Mouse (Mus musculus): ENCODE measurements around the gene Snca. TPM values are rescaled to one million over a fixed set of nuclear protein-coding genes. Genes with fewer than 3 reads are reported as not detected.

Gene Snca
- polyA plus RNA-seq (2015; fragmentation: Nextera tagmentation; extraction: Ambion mirVana) = 70.1 and 95.6 TPM in 2 replicates

DNA sequence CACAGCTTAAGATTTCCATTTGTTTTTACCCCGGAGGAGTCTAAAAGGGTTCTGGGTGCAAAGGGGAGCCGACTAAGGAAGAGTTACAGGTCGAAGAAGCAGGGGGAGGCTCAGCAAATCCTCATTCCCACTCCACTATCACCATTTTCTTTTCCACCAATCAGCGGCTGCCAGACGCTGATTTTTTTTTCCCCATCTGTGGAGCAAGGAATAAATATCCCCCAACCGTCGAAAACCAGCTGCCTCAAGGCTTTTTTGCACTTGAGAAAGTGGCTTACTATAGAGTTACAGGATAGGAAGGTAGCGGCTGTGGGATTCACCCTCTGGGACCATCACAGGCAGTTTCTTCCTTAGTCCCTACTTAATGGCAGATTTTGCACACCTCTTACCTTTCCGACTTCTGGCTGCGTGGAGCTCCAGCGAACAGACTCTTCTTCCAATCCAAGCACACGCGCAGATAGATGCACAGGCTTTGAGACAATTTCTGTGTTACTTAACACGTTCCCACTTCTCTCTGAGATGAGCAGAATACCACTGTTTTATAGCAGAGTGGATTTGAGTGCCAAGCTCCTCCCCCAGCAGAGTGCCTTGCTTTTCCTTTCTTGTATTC is at the start of gene Snca:
Snca (minus strand) TSS at position 574 of the 610 bp plus-strand sequence.
- WGBS = 3% methylated on average over 14 of the region's 14 CpGs

DNA sequence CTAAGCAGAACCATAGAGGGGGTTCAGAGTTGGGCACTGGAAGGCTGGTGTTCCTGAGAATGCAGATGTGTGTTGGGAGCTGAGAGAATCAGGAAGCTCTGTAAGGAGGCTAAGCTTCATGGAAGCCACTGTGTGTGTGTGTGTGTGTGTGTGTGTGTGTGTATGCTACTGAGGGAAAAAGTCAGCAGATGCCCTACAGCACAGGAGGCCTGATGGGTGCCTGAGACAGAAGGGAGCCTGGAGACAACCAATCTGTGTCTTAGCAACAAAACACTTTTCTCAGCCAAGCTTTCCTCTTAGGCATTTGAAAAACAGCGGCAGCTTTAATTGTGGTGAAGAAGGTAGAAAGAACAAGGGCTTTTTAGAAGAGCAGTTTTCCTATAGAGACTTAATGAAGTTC is 40.5 kb upstream of the Snca start:
- H3K27me3 ChIP-seq (replicated peaks) = no peaks in the 10 kb centered on the region
- 78% methylated on average over 1 of the region's 1 CpGs for WGBS
- H3K4me1 ChIP-seq = no peaks in the 10 kb centered on the region
- no peak overlapping the region for H3K9ac ChIP-seq
- no peaks in the 10 kb centered on the region for H3K9me3 ChIP-seq
- no peaks in the 10 kb centered on the region for H3K36me3 ChIP-seq
- H3K27ac ChIP-seq (replicated peaks) = no peak overlapping the region
- ATAC-seq (ENCODE audit: extremely low read depth, insufficient number of reproducible peaks, low FRiP score, low TSS enrichment) = no peak
- no peak overlapping the region for H3K4me3 ChIP-seq
- no peak overlapping the region for H3K4me2 ChIP-seq

More for the DNA sequence above, at the start of gene Snca:
- Histone ChIP-seq H3K9me3 (no peaks in the 10 kb centered on the region), H3K9ac (peak within 1 kb of the TSS; percentile 82), H3K4me2 (peak within 1 kb of the TSS; percentile 98), H3K27me3 (replicated peaks) (0 out of 2 replicates have a peak, but pooled peaks cover 5% of the 10 kb centered on the region), H3K27ac (replicated peaks) (peak within 1 kb of the TSS; percentile 65), H3K36me3 (no peaks in the 10 kb centered on the region), H3K4me1 (peaks cover 10% of the 10 kb centered on the region), H3K4me3 (peak within 1 kb of the TSS; percentile 61)
- ATAC-seq (ENCODE audit: extremely low read depth, insufficient number of reproducible peaks, low FRiP score, low TSS enrichment) = no peak

DNA sequence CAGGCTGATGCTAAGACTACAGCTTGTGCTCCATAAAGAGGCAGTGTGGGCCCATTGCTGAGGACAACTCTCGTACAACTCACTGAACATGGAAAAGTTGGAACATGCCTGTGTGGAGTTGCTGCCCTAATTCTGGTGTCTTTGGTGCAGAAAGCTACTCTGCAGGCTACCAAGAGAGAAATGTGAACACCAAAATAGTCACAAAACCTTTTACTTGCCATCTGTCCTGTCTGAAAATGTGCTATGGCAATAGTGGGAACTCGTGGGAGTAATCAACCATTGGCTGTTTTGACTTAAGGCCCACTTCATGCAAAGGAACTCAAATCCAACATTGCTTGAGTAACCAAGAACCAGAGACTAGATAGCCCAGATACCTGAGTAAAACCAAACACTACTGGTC is 26.9 kb upstream of the Snca start:
- H3K36me3 ChIP-seq = no peaks in the 10 kb centered on the region
- no peak for ATAC-seq (ENCODE audit: extremely low read depth, insufficient number of reproducible peaks, low FRiP score, low TSS enrichment)
- H3K4me3 ChIP-seq = no peak overlapping the region
- no peak overlapping the region for H3K9ac ChIP-seq
- WGBS = 61% methylated on average over 2 of the region's 2 CpGs
- H3K4me2 ChIP-seq = no peak overlapping the region
- H3K9me3 ChIP-seq = no peaks in the 10 kb centered on the region
- H3K4me1 ChIP-seq = no peaks in the 10 kb centered on the region
- H3K27ac ChIP-seq (replicated peaks) = no peak overlapping the region
- H3K27me3 ChIP-seq (replicated peaks) = no peaks in the 10 kb centered on the region

DNA sequence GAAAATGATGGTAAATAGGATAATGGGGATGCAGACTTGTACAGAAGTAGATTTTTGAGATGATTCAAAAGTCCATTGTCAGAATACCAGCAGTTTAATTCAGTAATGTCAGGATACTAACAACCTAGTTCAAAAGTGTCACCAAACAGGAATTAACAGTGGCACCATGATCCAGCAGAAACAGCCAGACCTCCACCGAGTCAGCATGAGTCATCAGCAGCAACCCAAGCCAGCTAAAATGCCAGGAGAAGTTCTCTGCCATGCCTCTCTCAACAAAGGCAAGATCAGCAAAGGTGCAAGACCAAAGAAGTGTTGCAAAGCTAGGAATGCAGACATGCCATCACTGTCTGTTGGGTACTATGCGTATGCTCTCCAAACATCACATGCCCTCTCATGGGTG is 22.0 kb upstream of the Snca start:
- Histone ChIP-seq H3K27me3 (replicated peaks) (no peaks in the 10 kb centered on the region), H3K27ac (replicated peaks) (no peak overlapping the region), H3K4me2 (no peak overlapping the region), H3K4me3 (no peak overlapping the region), H3K9me3 (no peaks in the 10 kb centered on the region), H3K4me1 (no peaks in the 10 kb centered on the region), H3K36me3 (no peaks in the 10 kb centered on the region), H3K9ac (no peak overlapping the region)
- ATAC-seq (ENCODE audit: extremely low read depth, insufficient number of reproducible peaks, low FRiP score, low TSS enrichment) = no peak; the same call in 1 of the 2 replicates
- 78% methylated on average over 2 of the region's 2 CpGs for WGBS

DNA sequence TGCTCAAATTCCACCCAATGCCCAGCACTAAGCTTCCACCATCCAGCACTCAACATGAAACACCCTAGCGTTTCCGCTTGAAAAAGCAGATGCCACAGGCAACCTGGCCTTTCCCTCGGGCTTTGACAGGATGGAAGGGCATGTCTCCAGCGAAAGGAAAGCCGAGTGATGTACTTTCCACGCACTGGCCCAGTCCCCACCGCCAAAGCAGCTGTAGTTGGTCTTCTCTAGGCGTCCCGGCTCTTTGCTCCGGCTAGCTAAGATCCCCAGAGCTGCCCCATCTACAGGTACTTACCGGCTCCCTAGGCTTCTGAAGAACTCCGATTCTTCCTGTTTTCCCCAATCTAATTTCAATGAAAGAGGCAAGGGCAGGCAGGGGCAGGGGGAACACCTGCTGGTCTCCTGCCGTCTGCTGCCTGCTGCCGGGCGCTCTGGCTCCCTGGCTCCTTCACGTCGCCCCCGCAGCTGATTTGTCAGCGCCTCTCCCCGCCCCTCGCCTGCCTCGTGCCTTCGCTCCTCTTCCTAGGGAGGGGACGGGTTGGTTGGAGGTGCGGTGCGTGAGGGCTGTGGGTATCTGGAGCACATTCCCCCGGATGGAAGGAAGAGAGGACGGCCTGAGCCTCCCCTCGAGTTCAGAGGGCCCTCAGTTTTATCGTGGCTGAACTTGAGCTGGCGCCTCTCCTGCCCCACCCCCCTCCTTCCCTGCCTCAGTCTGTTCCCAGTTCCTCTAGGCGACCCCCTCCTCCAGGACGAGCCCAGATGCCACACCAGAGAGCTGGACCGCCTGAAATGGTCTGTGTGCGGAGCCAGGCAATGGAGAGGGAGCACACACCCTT is 1.0 kb downstream of the Snca start:
- WGBS = under 1% methylated on average over 35 of the region's 35 CpGs
- Histone ChIP-seq H3K9ac (peak overlapping the region; percentile 82), H3K27ac (replicated peaks) (peak overlapping the region; percentile 67), H3K4me2 (peak overlapping the region; percentile 98), H3K27me3 (replicated peaks) (0 out of 2 replicates have a peak, but pooled peaks cover 5% of the 10 kb centered on the region), H3K36me3 (no peaks in the 10 kb centered on the region), H3K4me1 (peaks cover 10% of the 10 kb centered on the region), H3K9me3 (no peaks in the 10 kb centered on the region), H3K4me3 (peak overlapping the region; percentile 61)
- ATAC-seq (ENCODE audit: extremely low read depth, insufficient number of reproducible peaks, low FRiP score, low TSS enrichment) = peak; percentile 88

DNA sequence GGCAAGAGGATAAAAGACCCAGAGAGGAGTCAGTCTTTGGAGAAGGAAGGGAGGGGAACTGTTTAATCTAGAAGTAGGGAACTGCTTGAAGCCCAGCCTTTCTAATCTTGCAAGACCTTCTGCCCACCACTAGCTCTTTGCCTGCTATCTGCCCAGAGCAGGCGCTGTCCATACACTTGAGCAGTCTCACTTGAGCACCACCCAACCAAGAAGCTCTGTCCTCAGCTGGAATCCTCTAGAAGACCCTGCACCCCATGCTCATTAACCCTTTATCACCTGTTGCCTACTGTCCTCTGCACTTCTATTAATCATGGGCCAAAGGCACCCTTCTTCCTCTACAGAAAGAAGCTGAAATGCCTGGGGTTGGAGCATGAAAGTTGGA is 1.6 kb downstream of the Snca start:
- peaks cover 10% of the 10 kb centered on the region for H3K4me1 ChIP-seq
- peak overlapping the region; percentile 61 for H3K4me3 ChIP-seq
- H3K27ac ChIP-seq (replicated peaks) = peak overlapping the region; percentile 67
- H3K9me3 ChIP-seq = no peaks in the 10 kb centered on the region
- peak; percentile 68 for ATAC-seq (ENCODE audit: extremely low read depth, insufficient number of reproducible peaks, low FRiP score, low TSS enrichment)
- H3K36me3 ChIP-seq = no peaks in the 10 kb centered on the region
- WGBS = 20% methylated on average over 1 of the region's 1 CpGs
- H3K27me3 ChIP-seq (replicated peaks) = 0 out of 2 replicates have a peak, but pooled peaks cover 5% of the 10 kb centered on the region
- H3K9ac ChIP-seq = peak overlapping the region; percentile 82
- H3K4me2 ChIP-seq = peak overlapping the region; percentile 98

DNA sequence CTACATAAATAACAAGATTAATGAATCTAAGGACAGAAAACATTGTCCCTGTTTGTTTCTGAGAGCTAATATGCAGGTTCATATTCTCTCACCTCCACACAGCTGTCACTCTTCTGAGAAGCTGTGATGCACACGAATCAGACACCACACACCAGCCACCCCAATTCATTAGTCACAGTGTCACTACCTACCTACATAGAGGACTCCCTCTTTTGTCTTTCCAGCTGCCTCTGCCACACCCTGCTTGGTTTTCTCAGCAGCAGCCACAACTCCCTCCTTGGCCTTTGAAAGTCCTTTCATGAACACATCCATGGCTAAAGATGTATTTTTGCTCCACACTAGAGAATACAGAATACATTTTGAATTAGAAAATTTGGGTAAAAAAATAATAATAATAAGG is 2.4 kb downstream of the Snca start:
- H3K9me3 ChIP-seq = no peaks in the 10 kb centered on the region
- H3K9ac ChIP-seq = no peak overlapping the region
- peak overlapping the region; percentile 98 for H3K4me2 ChIP-seq
- 0 out of 2 replicates have a peak, but pooled peaks cover 5% of the 10 kb centered on the region for H3K27me3 ChIP-seq (replicated peaks)
- ATAC-seq (ENCODE audit: extremely low read depth, insufficient number of reproducible peaks, low FRiP score, low TSS enrichment) = no peak
- peaks cover 10% of the 10 kb centered on the region for H3K4me1 ChIP-seq
- H3K27ac ChIP-seq (replicated peaks) = 0 out of 2 replicates have a peak overlapping the region, but pooled peaks have one; percentile 4
- H3K36me3 ChIP-seq = no peaks in the 10 kb centered on the region
- WGBS = 44% methylated on average over 1 of the region's 1 CpGs
- H3K4me3 ChIP-seq = peak overlapping the region; percentile 61

DNA sequence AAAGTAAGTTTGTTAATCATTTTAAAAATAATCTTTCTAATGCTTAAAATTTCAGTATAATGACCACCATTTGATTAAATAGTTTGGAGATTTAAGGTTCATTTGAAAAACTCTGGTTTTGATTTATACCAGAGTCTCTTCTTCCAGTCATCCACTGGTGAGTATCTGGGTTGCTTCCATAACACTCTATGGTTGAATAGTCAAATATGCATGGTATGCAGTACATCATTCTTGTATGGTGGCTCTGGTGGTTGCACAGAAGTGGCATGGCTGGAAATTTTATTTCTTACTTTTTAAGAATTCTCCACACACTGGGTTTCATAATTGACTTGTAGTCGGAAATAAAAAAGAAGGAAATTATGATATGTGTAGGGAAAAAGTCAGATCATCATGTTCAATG is 10.4 kb downstream of the Snca start:
- no peak overlapping the region for H3K9ac ChIP-seq

DNA sequence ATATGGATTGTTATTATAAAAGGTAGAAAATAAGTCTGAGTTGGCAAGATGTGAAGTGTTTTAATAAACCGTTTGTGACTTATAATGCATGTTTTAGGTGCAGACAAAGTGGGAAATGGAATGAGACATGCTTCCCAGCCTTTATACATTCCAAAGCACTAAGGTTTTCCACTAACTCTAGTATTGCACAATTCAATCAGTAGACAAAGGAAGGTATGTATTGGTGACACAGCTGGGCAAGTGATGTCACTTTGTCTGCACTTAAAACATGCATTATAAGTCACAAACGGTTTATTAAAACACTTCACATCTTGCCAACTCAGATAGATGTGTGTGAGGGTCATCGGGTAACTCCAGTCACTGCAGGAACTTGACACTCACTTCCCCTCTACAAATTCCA is 16.1 kb downstream of the Snca start:
- H3K4me1 ChIP-seq = no peaks in the 10 kb centered on the region
- no peak for ATAC-seq (ENCODE audit: extremely low read depth, insufficient number of reproducible peaks, low FRiP score, low TSS enrichment)
- H3K27me3 ChIP-seq (replicated peaks) = no peaks in the 10 kb centered on the region
- no peak overlapping the region for H3K27ac ChIP-seq (replicated peaks)
- H3K4me2 ChIP-seq = no peak overlapping the region
- no peak overlapping the region for H3K9ac ChIP-seq
- no peaks in the 10 kb centered on the region for H3K36me3 ChIP-seq
- no peaks in the 10 kb centered on the region for H3K9me3 ChIP-seq
- H3K4me3 ChIP-seq = no peak overlapping the region
- 58% methylated on average over 3 of the region's 3 CpGs for WGBS

More for the DNA sequence above, 10.4 kb downstream of the Snca start:
- WGBS = 82% methylated on average over 1 of the region's 1 CpGs
- Histone ChIP-seq H3K36me3 (no peaks in the 10 kb centered on the region), H3K4me3 (no peak overlapping the region), H3K9me3 (no peaks in the 10 kb centered on the region), H3K27me3 (replicated peaks) (no peaks in the 10 kb centered on the region), H3K4me2 (no peak overlapping the region), H3K4me1 (0 out of 2 replicates have a peak, but pooled peaks cover 4% of the 10 kb centered on the region), H3K27ac (replicated peaks) (no peak overlapping the region)
- ATAC-seq (ENCODE audit: extremely low read depth, insufficient number of reproducible peaks, low FRiP score, low TSS enrichment) = no peak

DNA sequence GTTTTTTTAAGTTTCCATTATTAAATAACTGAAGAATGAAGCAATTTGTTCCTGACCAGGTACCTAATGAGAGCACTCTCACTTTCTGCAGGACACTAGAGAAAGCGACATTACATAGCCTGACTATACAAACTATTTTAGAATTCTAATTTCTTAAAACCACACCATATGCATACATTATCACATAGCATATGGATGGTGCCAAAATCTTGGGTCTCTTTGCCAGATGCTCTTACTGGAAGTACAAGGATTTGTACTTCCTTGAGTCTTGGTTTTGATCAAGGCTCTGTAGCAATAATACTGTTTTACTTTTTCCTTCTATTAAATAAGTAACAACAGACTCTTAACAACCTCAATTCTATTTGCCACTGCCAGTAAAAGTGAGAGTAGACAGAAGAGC is 31.4 kb downstream of the Snca start:
- Histone ChIP-seq H3K4me2 (no peak overlapping the region), H3K9ac (no peak overlapping the region), H3K36me3 (no peaks in the 10 kb centered on the region), H3K27ac (replicated peaks) (no peak overlapping the region), H3K27me3 (replicated peaks) (no peaks in the 10 kb centered on the region), H3K4me3 (no peak overlapping the region), H3K9me3 (no peaks in the 10 kb centered on the region), H3K4me1 (no peaks in the 10 kb centered on the region)
- 89% methylated on average over 1 of the region's 1 CpGs for WGBS
- ATAC-seq (ENCODE audit: extremely low read depth, insufficient number of reproducible peaks, low FRiP score, low TSS enrichment) = no peak

DNA sequence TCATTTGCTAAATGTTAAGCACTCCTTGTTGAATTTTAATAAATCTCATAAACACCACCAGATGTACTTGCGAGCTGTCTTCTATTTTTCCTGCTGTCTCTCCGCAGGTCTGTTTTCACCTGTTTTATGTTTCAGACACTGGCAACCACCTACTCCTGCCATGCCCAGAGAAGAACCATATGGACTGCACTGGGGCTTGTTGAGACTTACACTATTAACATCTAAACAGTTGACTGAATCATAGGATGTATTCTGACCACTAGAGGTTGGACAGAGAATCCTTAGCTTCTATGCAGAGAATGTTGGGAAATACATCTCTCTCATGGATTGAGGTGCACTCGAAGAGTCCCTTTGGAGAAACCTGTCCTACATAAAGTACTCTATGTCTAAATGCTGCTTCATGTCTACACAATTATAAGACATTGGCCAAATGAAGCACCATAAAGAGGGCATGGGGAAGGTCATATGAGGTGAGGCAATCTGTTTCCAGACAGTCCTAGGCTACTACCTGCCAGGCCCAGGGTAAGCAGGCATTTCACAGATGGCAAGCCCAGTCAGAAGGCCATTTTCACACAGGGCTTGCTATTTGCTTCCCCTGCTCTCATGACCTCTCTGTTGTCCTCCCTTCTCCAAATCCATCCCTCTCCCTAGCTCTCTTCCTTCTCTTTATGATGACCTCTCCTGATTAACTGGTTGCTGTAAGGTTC is 35.8 kb downstream of the Snca start:
- Histone ChIP-seq H3K36me3 (no peaks in the 10 kb centered on the region), H3K4me3 (no peak overlapping the region), H3K4me2 (no peak overlapping the region), H3K27me3 (replicated peaks) (no peaks in the 10 kb centered on the region), H3K9me3 (no peaks in the 10 kb centered on the region), H3K4me1 (no peaks in the 10 kb centered on the region), H3K9ac (no peak overlapping the region), H3K27ac (replicated peaks) (no peak overlapping the region)
- ATAC-seq (ENCODE audit: extremely low read depth, insufficient number of reproducible peaks, low FRiP score, low TSS enrichment) = no peak
- 86% methylated on average over 3 of the region's 3 CpGs for WGBS

Data from heart, embryonic 13.5 days (tissue).